Mouse (Mus musculus) gastrocnemius, postnatal 4 days (tissue): ENCODE results near the gene Il2rb. TPM values are rescaled to one million over a fixed set of nuclear protein-coding genes. Genes with fewer than 3 reads are reported as not detected.

Experiments used
- DNase-seq, 2 experiments: peaks; one replicate each; pipeline ENCODE4 v3.0.0; 2021 to 2022; ENCODE audit warnings: low spot score in 2 of 2, mixed read lengths in 2 of 2
- total RNA-seq, 2 experiments: library from RNA; stranded (reverse); gene quantifications; 2 replicates each; pipeline ENCODE4 v1.2.3; 2021

Il2rb gene
- total RNA-seq, 2 experiments from 2014 or later, result 0.16 to 0.20 TPM

DNA sequence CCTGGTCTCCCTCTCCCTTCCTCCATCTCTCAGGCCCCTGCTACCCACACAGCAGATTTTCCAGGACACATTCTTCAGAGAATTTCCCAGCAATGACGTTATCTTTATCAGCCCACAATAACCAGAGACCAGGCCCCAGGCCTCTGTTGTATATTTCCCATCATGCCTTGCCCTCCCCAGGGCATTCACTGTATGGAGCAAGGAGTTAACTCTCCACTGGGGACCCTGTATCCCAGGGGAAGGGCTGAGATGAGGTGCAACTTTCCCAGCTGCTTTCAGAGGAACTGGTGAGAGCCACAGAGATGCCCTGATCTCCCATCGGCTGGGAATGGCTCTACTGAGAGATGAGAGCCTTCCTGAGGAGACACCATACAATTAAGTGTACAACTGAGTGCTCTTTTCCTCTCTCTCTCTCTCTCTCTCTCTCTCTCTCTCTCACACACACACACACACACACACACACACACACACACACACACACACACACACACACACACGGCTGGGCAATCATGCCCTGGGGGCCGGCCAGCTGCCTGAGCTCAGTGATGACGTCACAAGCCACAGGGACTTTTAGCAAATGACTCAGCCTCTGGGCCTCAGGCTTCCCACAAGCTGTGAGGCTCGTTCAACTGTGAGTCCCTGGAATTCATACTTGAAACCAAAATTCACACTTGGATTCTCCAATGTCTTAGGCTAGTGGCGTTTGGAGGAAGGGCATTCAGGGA lies 45.2 kb downstream of the Il2rb start:
- peak in 1 of 2 experiments; percentile 73 for DNase-seq

DNA sequence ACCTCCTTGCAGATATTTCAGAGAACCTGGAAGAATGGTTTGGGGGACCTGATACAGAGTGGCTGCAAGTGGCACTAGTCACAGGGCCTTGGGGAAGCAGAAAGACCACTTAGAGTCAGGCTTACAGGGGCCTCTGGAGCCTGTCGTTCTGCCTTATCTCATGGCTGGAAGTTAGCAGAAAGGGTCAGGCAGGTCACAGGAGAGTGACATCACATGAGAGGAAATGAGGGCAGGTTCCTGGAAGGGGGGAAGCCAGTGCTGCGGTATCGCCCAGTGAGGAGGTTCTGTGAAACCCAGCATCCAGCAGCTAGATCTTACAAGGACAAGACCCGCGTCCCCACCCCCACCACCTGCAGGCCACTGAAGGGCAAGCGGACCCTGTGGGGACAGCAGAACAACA lies 45.9 kb downstream of the Il2rb start:
- no peak for DNase-seq

DNA sequence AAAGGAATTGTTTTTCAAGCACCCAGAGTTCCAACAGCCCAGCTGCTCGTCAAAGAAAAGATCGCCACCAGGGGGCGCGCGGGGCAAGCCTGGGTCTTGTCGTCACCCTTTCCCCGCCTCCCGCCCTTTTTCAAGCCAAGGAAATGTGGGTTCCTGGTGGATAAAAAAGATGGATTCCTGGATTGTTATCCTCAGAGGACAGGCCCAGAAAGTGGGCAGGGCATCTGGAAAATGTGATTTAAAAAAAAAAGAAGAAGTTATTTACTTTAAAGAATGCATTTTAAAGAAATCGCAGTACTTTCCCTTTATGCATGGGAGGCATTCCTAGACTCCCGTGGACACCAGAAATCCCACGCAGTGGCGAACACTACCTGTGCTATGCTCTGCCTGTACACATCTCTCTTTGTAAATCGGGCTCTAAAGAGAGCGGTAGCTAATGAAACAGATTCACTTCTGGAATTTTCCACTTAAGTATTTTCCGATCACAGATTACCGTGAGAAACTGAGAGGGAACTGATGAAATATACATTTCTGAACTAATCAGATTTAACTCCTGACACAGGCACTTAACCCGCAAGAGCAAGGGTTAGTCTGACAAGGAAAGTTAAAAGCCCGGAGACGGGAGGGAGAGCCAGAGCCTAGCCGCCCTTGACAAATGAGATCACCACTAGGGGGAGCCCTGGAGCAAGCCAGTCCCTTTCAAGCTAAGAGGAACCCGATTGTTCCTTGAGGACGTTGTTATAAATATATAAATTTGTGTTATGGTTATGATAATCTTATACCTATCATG lies 47.1 kb downstream of the Il2rb start:
- peak; percentile 97 to 99 for DNase-seq

DNA sequence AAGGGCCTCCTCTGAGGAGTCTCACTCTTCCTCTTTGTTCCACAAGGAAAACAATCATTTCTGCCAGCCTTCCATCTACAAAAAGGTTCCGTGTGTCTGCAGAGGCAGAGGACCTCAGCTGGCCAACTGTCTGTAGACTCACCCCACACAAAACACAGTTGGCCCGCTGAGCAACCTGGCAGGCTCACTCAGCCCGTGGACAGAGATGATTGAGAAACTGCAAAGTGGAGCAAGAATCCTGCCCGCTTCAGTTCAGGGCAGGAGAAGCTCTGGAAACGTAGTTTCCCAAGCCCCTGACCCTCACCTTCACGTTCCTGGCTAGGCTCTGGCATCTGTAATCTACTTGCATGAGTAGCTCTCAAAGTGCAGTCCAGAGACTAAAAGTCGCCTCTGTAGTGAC lies 48.0 kb downstream of the Il2rb start:
- DNase-seq, result no peak

DNA sequence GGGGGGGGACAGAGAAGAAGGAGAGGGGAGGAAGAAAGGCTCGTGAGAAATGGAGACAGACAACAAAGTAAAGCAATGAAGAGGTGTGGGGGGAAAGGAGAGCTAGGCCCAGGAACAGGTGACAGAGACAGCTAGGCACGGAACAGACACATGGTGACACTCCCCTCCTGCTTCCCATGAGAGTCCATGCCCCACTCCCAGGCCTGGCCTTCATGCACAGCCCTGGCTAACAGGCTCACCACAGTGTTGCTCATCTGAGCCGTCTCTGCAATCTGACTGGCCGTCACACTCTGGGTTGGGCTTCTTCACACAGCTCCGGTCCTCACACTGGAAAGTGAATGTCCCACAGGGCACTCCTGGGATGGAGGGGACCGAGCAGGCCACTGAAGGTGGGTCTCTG lies 51.2 kb downstream of the Il2rb start:
- DNase-seq, result no peak

DNA sequence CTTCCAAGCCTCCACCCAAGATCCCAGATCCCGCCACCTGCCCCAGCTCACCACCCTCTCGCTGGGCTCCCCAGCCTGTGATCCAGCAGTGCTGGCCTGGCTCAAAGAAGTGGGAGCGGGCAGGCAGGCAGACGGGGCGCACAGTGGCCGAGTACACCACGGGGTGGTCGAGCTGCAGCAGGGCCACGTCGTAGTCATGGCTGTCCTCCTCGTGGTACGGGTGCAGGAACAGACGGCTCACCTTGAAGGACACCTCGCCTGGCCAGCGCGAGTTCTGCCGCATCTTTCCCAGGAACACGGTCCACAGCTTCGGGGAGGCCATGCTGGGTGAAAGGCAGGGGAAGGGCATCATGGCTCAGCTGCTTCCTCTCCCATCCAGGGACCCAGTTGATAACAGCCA lies 52.8 kb downstream of the Il2rb start:
- DNase-seq, result no peak

DNA sequence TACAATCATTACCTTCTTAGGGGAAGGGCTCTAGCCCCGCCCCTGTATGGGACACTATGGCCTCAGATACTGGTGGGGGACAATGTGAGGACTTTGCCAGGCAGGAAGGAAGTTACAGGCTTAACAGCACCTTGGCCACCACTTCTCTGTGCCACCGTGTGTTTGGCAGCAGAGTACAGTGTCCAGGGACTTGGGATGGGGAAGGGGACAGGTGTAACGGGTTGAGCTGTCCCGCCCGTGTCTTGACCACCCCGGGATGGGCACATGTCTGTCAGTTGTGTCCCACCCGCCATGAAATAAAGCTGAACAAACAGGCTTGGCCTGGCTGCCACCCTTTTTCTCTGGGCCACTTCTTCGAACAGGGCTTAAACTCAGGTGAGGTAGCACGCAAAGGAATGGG lies 56.1 kb downstream of the Il2rb start:
- DNase-seq, result no peak

DNA sequence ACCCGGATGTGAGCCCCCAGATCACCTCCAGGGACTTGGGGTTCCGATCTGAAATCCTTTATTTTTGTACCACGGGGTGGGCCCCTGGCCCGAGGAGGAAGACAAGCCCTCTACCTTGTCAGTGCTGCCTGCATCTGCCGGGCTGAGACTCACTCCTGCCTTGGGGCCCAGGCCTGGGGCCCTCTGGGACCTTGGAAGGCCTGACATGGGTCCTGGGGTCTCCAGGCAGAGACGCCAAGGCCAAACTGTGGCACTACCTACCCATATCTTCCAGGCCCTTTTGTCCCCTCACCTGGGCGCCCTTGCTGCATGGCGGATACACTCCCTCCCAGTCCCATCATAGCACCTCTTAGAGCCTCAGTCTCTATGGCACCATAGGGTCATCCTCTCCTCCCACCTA lies 56.6 kb downstream of the Il2rb start:
- DNase-seq, result no peak

DNA sequence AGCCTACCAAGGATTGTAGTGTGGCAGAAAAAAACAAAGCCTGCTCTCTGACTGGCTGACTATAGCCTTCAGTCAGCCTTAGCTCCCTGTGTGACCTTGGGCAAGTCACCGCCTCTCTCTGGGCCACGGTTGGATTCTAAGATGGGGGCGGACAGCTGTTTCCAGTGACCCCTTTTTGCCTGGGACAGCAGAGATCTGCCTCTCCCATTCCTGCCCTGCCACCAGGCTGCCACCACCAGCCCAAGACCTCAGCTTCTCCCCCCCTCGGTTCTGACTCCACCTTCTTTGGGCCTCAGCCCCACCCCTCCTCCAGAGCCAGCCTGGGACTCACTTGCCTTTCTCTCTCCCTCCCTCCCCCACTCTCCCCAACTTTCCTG lies 57.1 kb downstream of the Il2rb start:
- no peak for DNase-seq

DNA sequence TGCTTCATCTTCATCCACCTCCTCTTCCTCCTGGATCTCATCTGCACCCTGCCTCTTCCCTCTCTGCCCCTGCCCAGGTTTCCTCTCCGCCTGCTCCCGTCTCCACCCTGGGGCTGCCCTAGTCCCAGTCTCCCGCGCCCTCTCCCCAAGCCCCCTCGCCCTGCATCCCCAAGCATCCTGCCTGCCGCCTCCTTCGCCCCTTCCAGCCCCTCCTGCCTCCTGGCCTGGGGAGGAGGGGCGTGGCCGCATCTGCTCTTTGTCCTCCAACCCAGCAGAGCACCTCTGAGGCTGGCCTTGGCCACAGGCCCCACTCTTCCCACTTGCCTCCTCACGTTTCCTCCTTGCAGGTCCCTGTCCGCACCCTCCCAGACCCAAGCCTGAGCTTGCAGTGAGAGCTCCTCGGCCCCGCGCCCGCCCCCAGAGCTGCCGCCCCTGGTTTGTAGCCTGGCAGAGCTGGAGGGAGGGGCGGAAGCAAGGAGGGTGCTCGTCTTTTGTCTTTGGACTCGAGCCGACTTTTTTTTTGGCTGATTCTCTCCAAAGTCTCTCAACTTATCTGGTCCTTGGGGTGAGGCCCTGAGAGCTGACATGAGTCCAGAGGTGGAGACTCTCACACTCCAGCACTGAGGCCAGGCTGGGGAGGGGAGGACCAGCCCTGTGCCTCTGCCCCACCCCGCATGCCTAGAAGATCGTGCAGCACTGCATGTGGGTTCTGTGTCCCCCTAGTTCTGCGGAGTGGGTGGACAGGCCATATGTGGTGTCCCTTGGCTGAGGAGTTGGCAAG lies 57.6 kb downstream of the Il2rb start:
- peak; percentile 56 to 69 for DNase-seq

DNA sequence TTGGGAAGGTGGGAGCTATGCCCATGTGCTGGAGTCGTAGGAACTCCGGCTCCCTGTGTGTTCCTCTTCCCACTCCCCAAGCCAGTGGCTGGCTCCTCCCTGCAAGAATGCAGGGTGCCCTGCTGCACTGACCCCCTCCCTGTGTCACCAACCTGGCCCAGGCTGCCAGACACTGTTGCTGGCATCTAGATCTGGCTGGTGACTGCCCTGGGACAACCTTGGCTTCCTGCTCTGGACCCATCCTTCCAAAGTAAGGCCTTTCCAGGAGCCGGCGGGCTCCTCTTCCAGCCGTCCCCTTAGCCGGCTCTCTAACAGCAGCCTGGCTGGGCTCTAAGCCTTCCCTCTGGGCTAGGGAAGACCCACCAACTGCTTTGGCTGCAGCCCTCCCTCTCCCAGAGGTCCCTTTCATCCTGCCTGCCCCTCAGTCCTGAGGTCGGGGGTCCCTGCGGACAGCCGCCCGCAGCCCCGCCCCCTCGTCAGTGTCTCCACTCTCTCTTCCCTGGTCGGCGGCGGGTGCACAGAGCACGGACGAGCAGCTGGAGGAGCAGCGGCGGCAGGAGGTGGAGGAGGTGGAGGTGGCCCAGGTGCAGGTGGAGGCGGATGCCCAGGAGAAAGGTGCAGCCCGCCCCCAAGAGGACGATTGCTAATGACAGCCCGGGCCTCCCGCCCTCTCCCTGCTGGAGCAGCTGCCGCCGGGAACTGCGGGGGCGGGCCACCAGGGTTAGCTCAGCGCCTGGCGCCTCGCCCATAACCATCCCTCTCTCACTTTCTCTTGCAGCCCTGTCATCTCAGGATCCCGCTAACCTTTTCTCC lies 58.5 kb downstream of the Il2rb start:
- DNase-seq, result peak; percentile 88 to 92

DNA sequence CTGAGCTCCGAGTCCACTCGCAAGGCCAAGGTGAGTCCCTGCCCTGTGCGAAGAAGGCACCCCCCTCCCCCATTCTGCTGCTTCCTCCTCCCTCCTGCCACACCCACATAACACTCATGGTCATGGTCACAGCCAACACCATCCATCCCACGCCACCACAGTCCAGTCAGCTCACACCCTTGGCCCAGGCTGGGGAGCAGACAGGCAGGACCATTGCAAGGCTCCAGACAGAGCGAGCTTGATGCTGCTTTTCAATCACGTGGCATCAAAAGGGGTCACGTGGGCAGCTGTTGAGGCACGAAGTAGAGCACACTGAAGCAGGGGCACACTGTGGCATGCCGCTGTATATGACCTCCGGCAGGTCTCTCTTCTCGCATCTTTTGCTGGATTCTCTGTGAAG lies 59.4 kb downstream of the Il2rb start:
- no peak for DNase-seq

DNA sequence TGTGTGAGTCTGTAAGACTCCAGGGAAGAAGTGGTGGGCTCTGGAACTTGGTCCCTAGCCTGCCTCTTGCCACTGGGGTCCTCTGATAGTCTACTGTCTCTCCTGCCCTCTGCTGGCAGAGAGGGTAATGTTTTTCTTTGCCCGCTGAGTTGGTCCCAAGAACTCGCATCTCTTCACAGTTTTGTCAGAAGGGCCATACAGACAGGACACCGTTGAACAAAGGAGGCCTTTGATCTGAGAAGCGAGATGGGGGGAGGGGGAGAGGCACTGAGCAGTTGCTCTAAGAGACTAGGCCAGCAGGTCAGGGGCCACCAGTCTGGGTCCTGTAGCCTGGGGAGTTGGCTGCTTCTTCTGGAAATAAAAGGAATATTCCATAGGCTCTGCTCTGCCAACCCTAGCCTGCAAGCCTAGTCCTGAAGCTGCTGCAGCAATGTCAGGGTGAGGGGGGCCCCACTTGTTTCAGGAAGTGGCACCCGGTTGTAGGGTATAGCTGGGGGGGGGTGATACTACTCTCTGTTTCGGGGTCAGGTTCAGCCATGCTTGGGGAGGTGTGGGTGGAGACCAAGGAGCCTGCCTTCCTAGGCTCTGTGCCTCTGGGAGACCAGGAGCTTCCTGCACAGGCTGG lies 60.1 kb downstream of the Il2rb start:
- no peak for DNase-seq

DNA sequence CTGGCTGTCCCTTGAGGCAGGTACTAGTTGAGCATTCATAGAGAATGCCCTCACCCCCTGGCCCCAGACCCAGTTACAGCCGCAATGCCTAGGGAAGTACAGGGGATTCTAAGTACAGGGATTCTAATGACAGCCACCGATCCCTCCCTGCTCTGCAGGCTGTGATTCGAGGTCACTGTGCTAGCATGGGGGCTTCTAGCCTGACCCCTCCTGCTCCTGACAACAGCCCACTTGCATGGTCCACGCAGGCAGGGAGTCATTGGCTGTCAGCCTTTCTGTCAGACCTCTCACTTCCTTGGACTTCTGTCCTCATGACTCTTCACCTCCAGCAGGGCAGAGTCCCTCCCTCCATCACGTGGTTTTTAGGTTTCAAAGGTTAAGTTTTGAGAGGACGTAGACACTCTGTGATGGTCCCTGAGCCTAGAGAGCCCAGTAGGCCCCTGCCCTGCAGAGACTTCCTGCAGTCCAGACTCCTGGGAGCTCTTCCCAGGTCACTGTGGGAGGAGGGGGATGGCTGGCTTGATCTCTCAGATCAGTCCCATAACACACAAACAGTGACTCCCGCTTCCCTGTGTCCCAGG lies 63.4 kb downstream of the Il2rb start:
- DNase-seq, result no peak

DNA sequence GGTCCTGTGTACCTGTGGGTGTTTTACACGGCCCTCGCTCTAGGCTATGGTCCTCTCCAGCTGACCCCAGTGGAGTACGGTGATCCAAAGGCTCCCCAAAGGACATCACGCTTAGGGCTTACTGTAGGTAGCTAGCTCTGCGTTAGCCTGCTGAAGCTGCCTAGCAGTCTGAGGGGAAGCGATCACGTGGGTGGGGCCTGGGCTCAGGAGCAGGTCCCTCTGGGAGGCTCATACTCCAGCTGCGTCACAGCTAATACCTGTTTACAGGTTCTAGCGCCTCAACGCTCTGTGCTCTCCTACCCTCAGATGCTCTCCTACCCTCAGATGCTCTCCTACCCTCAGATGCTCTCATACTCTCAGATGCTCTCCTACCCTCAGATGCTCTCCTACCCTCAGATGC lies 64.2 kb downstream of the Il2rb start:
- no peak for DNase-seq

DNA sequence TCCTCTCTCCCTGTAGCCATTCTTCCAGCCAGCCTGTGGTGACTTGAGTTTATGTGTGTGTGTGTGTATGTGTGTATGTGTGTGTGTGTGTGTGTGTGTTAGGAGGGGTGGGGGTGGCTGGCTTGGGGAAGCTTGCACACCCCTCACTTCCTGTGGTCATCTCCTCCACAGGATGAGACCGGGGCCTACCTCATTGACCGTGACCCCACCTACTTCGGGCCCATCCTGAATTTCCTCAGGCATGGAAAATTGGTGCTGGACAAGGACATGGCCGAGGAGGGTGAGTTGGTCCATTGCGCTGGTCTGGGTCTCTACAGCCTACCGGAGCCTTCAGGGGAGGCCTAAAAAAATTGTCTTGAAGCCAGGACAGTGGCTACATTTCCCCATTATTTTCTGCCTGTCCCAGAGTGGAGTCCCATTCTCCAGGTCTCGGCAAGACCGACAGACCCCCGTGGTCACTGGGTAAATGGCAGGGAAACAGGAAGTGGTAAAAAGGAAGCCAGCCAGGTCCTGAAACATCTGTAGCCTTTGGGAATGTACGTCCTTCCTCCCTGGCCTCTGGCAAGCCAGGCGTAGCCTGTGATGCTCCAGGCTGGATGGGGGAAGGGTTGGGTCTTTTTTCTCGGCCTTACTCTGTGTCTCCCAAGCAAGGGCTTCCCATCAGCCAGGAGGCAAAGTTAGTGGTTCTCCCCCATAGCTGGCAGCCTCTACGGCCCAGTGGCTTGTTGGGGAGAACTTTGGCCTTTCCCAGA lies 65.0 kb downstream of the Il2rb start:
- no peak for DNase-seq
